Mouse (Mus musculus) granulocyte monocyte progenitor cell, adult 5-6 weeks (primary cell): ENCODE results near the gene Tedc2. TPM values are rescaled to one million over a fixed set of nuclear protein-coding genes. Genes with fewer than 3 reads are reported as not detected.

Experiments
- ATAC-seq: replicated peaks from 2 replicates; pipeline ENCODE4 v1.8.0; 2016; ENCODE audit warnings: mild to moderate bottlenecking, moderate TSS enrichment, inconsistent platforms; ENCODE audit not compliant: poor library complexity, severe bottlenecking
- total RNA-seq, 2 experiments: library from RNA; stranded (forward) in 1 of 2; stranded (reverse) in 1 of 2; fragments of 200-712, 200-1000 nt in 1 of 2; fragments of >200 nt in 1 of 2; fragmentation: Nextera tagmentation in 1 of 2; gene quantifications; 2 replicates each; pipeline ENCODE4 v1.2.3; 2014 to 2017

Gene Tedc2
- total RNA-seq, 2 experiments from 2014 or later, result 13.8 to 19.5 TPM

GRCm38 (mm10) chr17:24213186-24213585 is 7.5 kb downstream of the Tedc2 start:
- ATAC-seq, result no peak

GRCm38 (mm10) chr17:24212441-24213018 is 8.1 kb downstream of the Tedc2 start:
- ATAC-seq, result 0 out of 2 replicates have a peak, but pooled peaks have one; percentile 4

- peak; percentile 82 for ATAC-seq
These were observed 8.8 kb downstream of the Tedc2 start for GRCm38 (mm10) chr17:24211631-24212440.

- ATAC-seq, result no peak
These were observed 10.1 kb downstream of the Tedc2 start for GRCm38 (mm10) chr17:24210591-24210990.

GRCm38 (mm10) chr17:24209916-24210240 is 10.8 kb downstream of the Tedc2 start:
- ATAC-seq, result no peak

- ATAC-seq, result no peak
These were observed 11.4 kb downstream of the Tedc2 start, which contains the start of gene Ntn3 for GRCm38 (mm10) chr17:24209043-24209915. Gene Ntn3, minus strand, starts transcription at chr17:24209531.

- ATAC-seq, result 0 out of 2 replicates have a peak, but pooled peaks have one; percentile 7
These were observed 12.0 kb downstream of the Tedc2 start for GRCm38 (mm10) chr17:24208641-24209042.

- no peak for ATAC-seq
These were observed 12.6 kb downstream of the Tedc2 start for GRCm38 (mm10) chr17:24207768-24208640.

- ATAC-seq, result peak; percentile 29; the same call in 1 of the 2 replicates
These were observed 13.9 kb downstream of the Tedc2 start for GRCm38 (mm10) chr17:24206451-24207351.

- ATAC-seq, result peak; percentile 15
These were observed 14.7 kb downstream of the Tedc2 start for GRCm38 (mm10) chr17:24205908-24206361.

- peak; percentile 59 for ATAC-seq
These were observed 15.3 kb downstream of the Tedc2 start, which contains the start of gene Tbc1d24 for GRCm38 (mm10) chr17:24205284-24205888. Gene Tbc1d24, minus strand, starts transcription at chr17:24205562.

- ATAC-seq, result no peak; the same call in 1 of the 2 replicates
These were observed 15.8 kb downstream of the Tedc2 start for GRCm38 (mm10) chr17:24204846-24205245.

GRCm38 (mm10) chr17:24203611-24204534 is 16.8 kb downstream of the Tedc2 start:
- no peak for ATAC-seq

GRCm38 (mm10) chr17:24203068-24203467 is 17.6 kb downstream of the Tedc2 start:
- ATAC-seq, result no peak

- ATAC-seq, result no peak
These were observed 19.6 kb downstream of the Tedc2 start for GRCm38 (mm10) chr17:24201092-24201491.

GRCm38 (mm10) chr17:24199741-24200140 is 20.9 kb downstream of the Tedc2 start:
- ATAC-seq, result 0 out of 2 replicates have a peak, but pooled peaks have one; percentile 4

- ATAC-seq, result peak; percentile 25; the same call in 1 of the 2 replicates
These were observed 21.4 kb downstream of the Tedc2 start for GRCm38 (mm10) chr17:24199252-24199651.
